Mouse (Mus musculus) stomach, embryonic 15.5 days (tissue): ENCODE measurements around the gene Wfdc12. TPM values are rescaled to one million over a fixed set of nuclear protein-coding genes. Genes with fewer than 3 reads are reported as not detected.

ENCODE experiments used
- ATAC-seq: fragments of 200-750 bp; cut with Nextera tagmentation; 2 replicates; pipeline ENCODE4 v1.8.0; 2017; ENCODE audit warnings: low read depth, moderate number of reproducible peaks, moderate TSS enrichment; ENCODE audit not compliant: insufficient read depth, low FRiP score
- H3K27ac ChIP-seq: fragments of 300-500 bp; sonication (generic); 2 replicates; pipeline ENCODE4 v1.5.1; 2015; ENCODE audit warnings: mild to moderate bottlenecking, inconsistent platforms
- H3K27me3 ChIP-seq: fragments of 300-500 bp; sonication (generic); replicated peaks from 2 replicates; pipeline ENCODE4 v1.6.1; 2015; ENCODE audit warnings: inconsistent platforms
- H3K36me3 ChIP-seq: fragments of 300-500 bp; sonication (generic); 2 replicates; pipeline ENCODE4 v1.6.1; 2015; ENCODE audit warnings: inconsistent platforms
- H3K4me1 ChIP-seq: fragments of 300-500 bp; sonication (generic); 2 replicates; pipeline ENCODE4 v1.6.1; 2015; ENCODE audit warnings: inconsistent platforms
- H3K4me2 ChIP-seq: fragments of 300-500 bp; sonication (generic); 2 replicates; pipeline ENCODE4 v1.6.1; 2015; ENCODE audit warnings: mild to moderate bottlenecking, inconsistent platforms
- H3K4me3 ChIP-seq: fragments of 300-500 bp; sonication (generic); replicated peaks from 2 replicates; pipeline ENCODE4 v1.5.1; 2015; ENCODE audit warnings: inconsistent platforms
- H3K9ac ChIP-seq: fragments of 300-500 bp; sonication (generic); 2 replicates; pipeline ENCODE4 v1.6.1; 2015; ENCODE audit warnings: inconsistent platforms
- H3K9me3 ChIP-seq: fragments of 300-500 bp; sonication (generic); 2 replicates; pipeline ENCODE4 v1.6.1; 2016; ENCODE audit warnings: inconsistent platforms
- WGBS: fragments of 180-500 bp; shearing (Covaris S2); methylation state at CpG from one replicate; pipeline ENCODE4 v1.1.7; 2015; 5-methylcytosine and 5-hydroxymethylcytosine counted together
- polyA plus RNA-seq: library from polyadenylated mRNA; unstranded; fragments of >200 nt; fragmentation: Nextera tagmentation; extraction: Ambion mirVana; gene quantifications from 2 replicates; pipeline ENCODE4 v1.2.1, GENCODE M21; 2015

Wfdc12 gene
- polyA plus RNA-seq, 1 experiment from 2014 or later: not detected

- WGBS: 85% methylated on average over 5 of the region's 5 CpGs
- no peaks in the 10 kb centered on the region for H3K27me3 ChIP-seq
- ATAC-seq: no peak
- H3K27ac ChIP-seq: no peak overlapping the region
- H3K4me1 ChIP-seq: no peaks in the 10 kb centered on the region
- no peak overlapping the region for H3K9ac ChIP-seq
- H3K9me3 ChIP-seq: no peaks in the 10 kb centered on the region
- no peak overlapping the region for H3K4me3 ChIP-seq
- H3K4me2 ChIP-seq: no peak overlapping the region
- H3K36me3 ChIP-seq: no peaks in the 10 kb centered on the region
Observed at GRCm38 (mm10) chr2:164195971-164196699, 5.7 kb upstream of the Wfdc12 start.

- WGBS: 69% methylated on average over 5 of the region's 5 CpGs
- no peak for ATAC-seq
Observed at GRCm38 (mm10) chr2:164194959-164195630, 4.7 kb upstream of the Wfdc12 start.

GRCm38 (mm10) chr2:164192279-164192678, 1.9 kb upstream of the Wfdc12 start:
- no peak overlapping the region for H3K4me2 ChIP-seq
- H3K9me3 ChIP-seq: no peaks in the 10 kb centered on the region
- no peak overlapping the region for H3K9ac ChIP-seq
- H3K4me3 ChIP-seq: no peak overlapping the region
- ATAC-seq: no peak
- H3K27me3 ChIP-seq: no peaks in the 10 kb centered on the region
- no peaks in the 10 kb centered on the region for H3K4me1 ChIP-seq
- no peak overlapping the region for H3K27ac ChIP-seq
- H3K36me3 ChIP-seq: no peaks in the 10 kb centered on the region

More at GRCm38 (mm10) chr2:164194959-164195630, 4.7 kb upstream of the Wfdc12 start:
- H3K27me3 ChIP-seq: no peaks in the 10 kb centered on the region
- no peak overlapping the region for H3K4me3 ChIP-seq
- no peaks in the 10 kb centered on the region for H3K9me3 ChIP-seq
- no peaks in the 10 kb centered on the region for H3K36me3 ChIP-seq
- no peak overlapping the region for H3K27ac ChIP-seq
- H3K4me2 ChIP-seq: no peak overlapping the region
- no peaks in the 10 kb centered on the region for H3K4me1 ChIP-seq
- H3K9ac ChIP-seq: no peak overlapping the region

- no peak overlapping the region for H3K4me3 ChIP-seq
- WGBS: 32% methylated on average over 5 of the region's 5 CpGs
- no peak overlapping the region for H3K9ac ChIP-seq
- H3K27ac ChIP-seq: no peak overlapping the region
- no peaks in the 10 kb centered on the region for H3K27me3 ChIP-seq
- no peaks in the 10 kb centered on the region for H3K36me3 ChIP-seq
- no peaks in the 10 kb centered on the region for H3K4me1 ChIP-seq
- no peak for ATAC-seq
- no peaks in the 10 kb centered on the region for H3K9me3 ChIP-seq
- H3K4me2 ChIP-seq: no peak overlapping the region
Observed at GRCm38 (mm10) chr2:164188722-164189121, 1.7 kb downstream of the Wfdc12 start.

- 37% methylated on average over 9 of the region's 9 CpGs for WGBS
- Histone ChIP-seq H3K27ac (no peak overlapping the region), H3K4me2 (no peak overlapping the region), H3K27me3 (no peaks in the 10 kb centered on the region), H3K9me3 (no peaks in the 10 kb centered on the region), H3K9ac (no peak overlapping the region), H3K4me1 (no peaks in the 10 kb centered on the region), H3K36me3 (no peaks in the 10 kb centered on the region), H3K4me3 (no peak overlapping the region)
- ATAC-seq: no peak
Observed at GRCm38 (mm10) chr2:164184145-164184719, 6.2 kb downstream of the Wfdc12 start.

GRCm38 (mm10) chr2:164183340-164183739, 7.1 kb downstream of the Wfdc12 start:
- Histone ChIP-seq H3K4me2 (no peak overlapping the region), H3K27me3 (no peaks in the 10 kb centered on the region; the same call in 1 of the 2 replicates), H3K4me3 (no peak overlapping the region), H3K9me3 (no peaks in the 10 kb centered on the region), H3K4me1 (no peaks in the 10 kb centered on the region), H3K27ac (no peak overlapping the region), H3K36me3 (no peaks in the 10 kb centered on the region), H3K9ac (no peak overlapping the region)
- ATAC-seq: no peak
- 66% methylated on average over 9 of the region's 9 CpGs for WGBS

- Histone ChIP-seq H3K27me3 (no peaks in the 10 kb centered on the region; the same call in 1 of the 2 replicates), H3K9me3 (no peaks in the 10 kb centered on the region), H3K27ac (no peak within 1 kb of the TSS), H3K9ac (no peak within 1 kb of the TSS), H3K4me2 (no peak within 1 kb of the TSS), H3K36me3 (no peaks in the 10 kb centered on the region), H3K4me3 (no peak within 1 kb of the TSS), H3K4me1 (no peaks in the 10 kb centered on the region)
- WGBS: 67% methylated on average over 7 of the region's 7 CpGs
- no peak for ATAC-seq
Observed at GRCm38 (mm10) chr2:164182692-164183255, 7.6 kb downstream of the Wfdc12 start, which contains the start of gene Wfdc5. Gene Wfdc5 (minus strand): TSS chr2:164182742.

GRCm38 (mm10) chr2:164180770-164181169, 9.6 kb downstream of the Wfdc12 start:
- H3K9me3 ChIP-seq: no peaks in the 10 kb centered on the region
- H3K4me1 ChIP-seq: no peaks in the 10 kb centered on the region
- H3K27me3 ChIP-seq: no peaks in the 10 kb centered on the region; the same call in 1 of the 2 replicates
- no peaks in the 10 kb centered on the region for H3K36me3 ChIP-seq
- ATAC-seq: no peak
- no peak overlapping the region for H3K4me2 ChIP-seq
- WGBS: 66% methylated on average over 4 of the region's 4 CpGs
- no peak overlapping the region for H3K9ac ChIP-seq
- H3K4me3 ChIP-seq: no peak overlapping the region
- no peak overlapping the region for H3K27ac ChIP-seq

GRCm38 (mm10) chr2:164180124-164180523, 10.3 kb downstream of the Wfdc12 start:
- Histone ChIP-seq H3K36me3 (no peaks in the 10 kb centered on the region), H3K27ac (no peak overlapping the region), H3K27me3 (no peaks in the 10 kb centered on the region; the same call in 1 of the 2 replicates), H3K9ac (no peak overlapping the region), H3K4me2 (no peak overlapping the region), H3K4me3 (no peak overlapping the region), H3K4me1 (no peaks in the 10 kb centered on the region), H3K9me3 (no peaks in the 10 kb centered on the region)
- no peak for ATAC-seq
- 37% methylated on average over 3 of the region's 3 CpGs for WGBS

GRCm38 (mm10) chr2:164177831-164178230, 12.6 kb downstream of the Wfdc12 start:
- no peaks in the 10 kb centered on the region for H3K36me3 ChIP-seq
- ATAC-seq: no peak
- H3K4me1 ChIP-seq: no peaks in the 10 kb centered on the region
- WGBS: 73% methylated on average over 5 of the region's 5 CpGs
- no peak overlapping the region for H3K27ac ChIP-seq
- H3K27me3 ChIP-seq: no peaks in the 10 kb centered on the region; the same call in 1 of the 2 replicates
- H3K4me3 ChIP-seq: no peak overlapping the region
- no peak overlapping the region for H3K9ac ChIP-seq
- no peak overlapping the region for H3K4me2 ChIP-seq
- H3K9me3 ChIP-seq: no peaks in the 10 kb centered on the region

- H3K9ac ChIP-seq: no peak overlapping the region
- no peaks in the 10 kb centered on the region for H3K4me1 ChIP-seq
- ATAC-seq: no peak
- no peaks in the 10 kb centered on the region for H3K9me3 ChIP-seq
- H3K4me3 ChIP-seq: no peak overlapping the region
- no peaks in the 10 kb centered on the region for H3K36me3 ChIP-seq
- 73% methylated on average over 3 of the region's 3 CpGs for WGBS
- no peak overlapping the region for H3K4me2 ChIP-seq
- peaks cover 11% of the 10 kb centered on the region for H3K27me3 ChIP-seq
- no peak overlapping the region for H3K27ac ChIP-seq
Observed at GRCm38 (mm10) chr2:164175850-164176249, 14.6 kb downstream of the Wfdc12 start.
